Mouse (Mus musculus): ENCODE results near the gene Insyn1. TPM values are rescaled to one million over a fixed set of nuclear protein-coding genes. Genes with fewer than 3 reads are reported as not detected.

Gene Insyn1
- 100 to 1,000 TPM; 126 to 133 TPM for total RNA-seq (2021)

DNA sequence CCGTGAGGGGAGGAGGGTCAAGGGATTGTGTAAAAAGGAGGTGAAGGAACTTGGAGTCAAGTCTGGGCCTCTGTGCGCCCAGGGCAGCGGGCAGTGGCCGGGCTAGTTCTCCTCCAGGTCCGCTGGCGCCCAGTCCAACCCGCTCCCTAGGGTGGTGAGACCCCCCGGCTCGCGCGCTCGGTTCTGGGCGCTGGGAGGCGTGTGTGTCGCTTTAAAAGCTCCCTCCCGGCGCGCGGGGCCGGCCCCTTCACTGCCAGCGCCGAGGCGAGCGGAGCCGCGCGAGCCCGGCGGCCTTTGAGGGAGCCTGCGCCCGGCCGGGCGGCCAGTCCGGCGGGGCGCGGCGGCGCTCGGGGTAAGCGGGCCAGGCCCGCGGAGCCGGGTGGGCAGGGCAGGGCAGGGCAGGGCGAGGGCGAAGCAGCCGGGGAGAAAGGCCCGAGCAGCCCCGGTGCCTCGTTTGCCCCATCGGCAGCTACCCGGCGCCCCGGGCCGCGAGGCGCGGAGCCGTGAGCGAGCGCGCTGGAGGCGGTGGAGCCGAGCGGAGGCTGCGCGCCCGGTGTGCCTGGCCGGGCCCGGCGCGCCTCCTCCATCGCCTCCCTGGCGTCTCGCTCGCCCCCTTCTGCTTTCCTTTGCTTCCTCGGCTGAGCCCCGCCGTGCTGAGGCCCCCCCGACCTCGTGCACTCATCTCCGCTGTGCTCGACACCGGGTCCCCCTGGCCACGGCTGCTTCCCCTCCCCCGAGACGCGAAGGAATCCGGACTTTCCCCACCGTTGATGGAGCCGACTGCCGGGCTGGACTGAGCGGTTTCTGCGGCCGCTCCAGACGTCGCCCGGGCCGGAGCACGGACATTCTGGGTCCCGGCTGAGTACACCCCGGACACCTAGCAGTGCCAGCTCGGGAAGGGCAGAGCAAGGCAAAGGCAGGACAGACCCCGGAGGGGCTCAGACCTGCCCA lies at the start of gene Insyn1:
Insyn1 (plus strand) TSS at position 753 of the 951 bp plus-strand sequence.
- intact Hi-C loops (cut with DNase I) = loop anchor here (5.0 kb wide), 2 partner anchors 46 to 156 kb away; no protein-coding TSS in a partner anchor
- DNase-seq (ENCODE audit: extremely low spot score in 1 of 2, low spot score in 2 of 2) = peak; percentile 36 to 79

DNA sequence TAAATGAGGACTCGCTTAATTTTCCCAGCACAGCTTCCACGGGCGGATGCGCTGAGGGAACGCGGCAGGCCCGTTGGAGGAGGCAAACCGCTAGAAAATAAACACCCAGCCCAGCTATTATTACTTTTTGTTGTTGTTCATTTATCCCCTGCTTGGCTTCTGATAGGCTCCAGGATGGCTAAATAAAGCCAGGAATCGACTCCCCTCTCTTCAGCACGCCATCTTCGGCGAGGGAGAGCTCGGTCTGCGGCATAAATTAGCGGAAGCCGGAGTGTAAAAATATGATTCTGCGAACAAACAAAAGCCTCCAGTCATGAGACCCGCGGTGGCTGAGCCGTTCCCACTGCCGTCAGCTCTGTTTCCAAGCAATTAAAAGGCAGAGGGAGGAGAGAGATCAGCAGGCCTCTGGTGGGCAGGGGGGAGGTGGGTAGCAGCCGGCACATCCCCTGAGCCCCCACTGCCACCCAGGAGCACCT lies 49.4 kb upstream of the Insyn1 start:
- DNase-seq (ENCODE audit: extremely low spot score in 1 of 2, low spot score in 2 of 2) = peak; percentile 43 to 54
- intact Hi-C loops (cut with DNase I) = no loop called here

DNA sequence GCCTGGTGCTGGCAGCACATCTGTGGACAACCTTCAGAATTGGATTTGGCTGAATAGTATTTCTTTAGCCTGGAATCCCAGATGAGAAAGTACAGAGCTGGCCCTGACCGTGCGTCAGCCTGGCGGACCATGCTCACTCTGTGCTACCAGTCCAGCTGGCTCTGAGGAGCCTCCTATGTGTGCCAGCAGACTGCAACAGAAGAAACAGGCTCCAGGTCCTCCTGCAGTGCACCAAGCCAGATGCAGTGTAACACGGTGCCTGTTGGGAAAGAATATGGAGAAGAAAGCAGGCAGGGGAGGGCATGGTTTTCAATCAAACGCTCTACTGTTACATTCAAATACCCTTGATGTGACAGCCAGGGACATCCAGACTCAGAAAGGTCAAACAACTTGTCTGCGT lies 48.3 kb upstream of the Insyn1 start:
- intact Hi-C loops (cut with DNase I) = loop anchor here (5.0 kb wide), 1 partner anchor 47 kb away; the partner anchor contains the start of gene Insyn1
- peak in 1 of 2 experiments; percentile 62 for DNase-seq (ENCODE audit: extremely low spot score in 1 of 2, low spot score in 2 of 2)

DNA sequence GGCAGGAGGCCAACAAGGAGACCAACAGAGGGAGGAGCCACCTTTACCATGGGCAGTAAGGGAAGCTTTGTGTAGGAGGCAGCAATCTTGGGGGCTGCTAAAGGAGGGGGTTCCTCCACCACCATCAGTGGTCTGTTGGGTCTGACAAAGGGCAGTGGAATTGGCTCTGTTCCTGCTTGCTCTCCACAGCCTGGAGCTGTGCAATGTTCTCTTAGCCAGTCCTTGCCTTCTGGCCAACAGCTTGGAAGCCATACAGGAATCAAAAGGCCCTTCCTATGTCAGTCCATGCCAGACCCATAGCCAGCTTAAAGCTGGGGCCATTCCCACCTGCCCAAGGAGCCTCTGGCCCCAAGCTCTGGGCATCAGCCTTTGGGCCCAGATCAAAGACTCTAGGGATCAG lies 47.8 kb upstream of the Insyn1 start:
- DNase-seq (ENCODE audit: extremely low spot score in 1 of 2, low spot score in 2 of 2) = no peak
- intact Hi-C loops (cut with DNase I) = loop anchor here (5.0 kb wide), 1 partner anchor 47 kb away; the partner anchor contains the start of gene Insyn1

DNA sequence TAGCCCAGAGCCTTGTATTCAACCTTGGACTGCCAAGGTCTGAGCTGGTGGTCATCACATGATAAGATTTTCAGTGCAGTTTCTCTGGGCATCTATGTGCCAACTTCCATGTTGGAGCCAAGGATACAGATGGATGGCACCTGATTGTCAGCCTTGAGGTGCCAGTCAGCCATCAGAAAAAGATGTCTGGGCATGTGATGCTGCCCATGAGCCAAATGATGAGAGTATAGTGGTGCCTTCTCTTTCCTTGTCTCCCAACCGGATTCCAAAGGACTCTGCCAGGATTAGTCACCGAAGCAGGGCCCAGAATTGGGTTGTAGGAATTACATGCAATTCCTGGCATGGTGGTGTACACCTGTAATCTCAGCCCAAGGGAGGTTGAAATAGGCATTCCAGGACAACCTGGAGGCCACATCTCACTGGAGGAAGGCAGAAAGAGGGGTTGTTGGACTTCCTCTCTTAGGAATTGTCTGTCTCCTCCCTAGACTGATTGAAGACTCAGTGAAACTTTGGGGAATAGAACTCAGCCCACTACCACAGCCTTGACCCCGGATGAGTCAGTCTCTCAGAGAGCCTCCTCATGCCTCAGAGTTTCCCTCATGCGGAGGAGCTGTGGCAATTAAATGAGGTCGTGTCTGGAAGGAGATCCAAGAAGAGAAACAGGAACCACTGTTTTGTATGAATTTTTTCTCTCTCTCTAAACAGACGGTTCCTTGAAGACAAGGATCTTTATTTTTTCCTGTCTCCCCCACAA lies 46.9 kb upstream of the Insyn1 start:
- no peak for DNase-seq (ENCODE audit: extremely low spot score in 1 of 2, low spot score in 2 of 2)

DNA sequence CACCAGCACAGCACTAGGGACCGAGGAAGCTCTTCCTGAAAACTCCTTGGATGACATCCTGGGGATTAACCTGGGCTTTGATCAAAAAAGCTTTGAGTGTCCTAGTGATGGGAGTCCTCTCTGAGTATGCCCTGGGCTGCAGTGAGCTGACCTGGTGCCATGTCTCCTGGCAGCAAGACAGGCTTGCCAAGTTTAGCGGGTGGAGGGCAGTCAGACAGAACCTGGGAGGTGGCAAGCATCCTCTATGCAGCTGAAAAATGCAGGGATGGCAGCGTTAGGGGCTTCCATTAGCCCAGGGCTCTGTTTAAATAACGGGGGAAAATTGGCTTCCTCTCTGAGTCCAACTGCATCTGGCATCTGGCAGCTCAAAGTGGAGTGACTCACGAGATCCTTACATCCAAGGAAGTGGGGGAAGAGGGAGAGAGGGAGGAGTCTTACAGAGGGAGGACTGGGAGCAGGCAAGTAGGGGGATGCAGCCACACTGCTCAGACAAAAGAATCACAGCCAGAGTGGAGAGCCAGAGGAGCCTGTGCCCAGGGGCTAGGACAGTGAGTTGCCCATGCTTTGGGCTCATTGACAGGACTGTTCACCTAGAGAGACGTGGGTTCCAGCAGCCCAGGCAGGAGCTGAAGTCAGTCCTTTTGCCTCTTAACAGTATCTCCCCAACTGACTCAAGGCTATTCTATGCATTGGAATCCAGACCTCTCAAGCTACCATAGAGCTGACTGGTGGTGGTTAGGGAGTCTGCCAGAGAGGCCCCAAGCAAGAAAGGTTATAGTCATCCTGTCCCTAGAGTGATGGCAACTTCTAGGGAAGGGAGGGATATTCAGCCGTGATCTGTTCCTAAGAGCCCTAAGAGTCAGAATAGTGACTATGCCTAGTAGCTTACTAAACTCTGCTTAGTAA lies 46.0 kb upstream of the Insyn1 start:
- no peak for DNase-seq (ENCODE audit: extremely low spot score in 1 of 2, low spot score in 2 of 2)
- intact Hi-C loops (cut with DNase I) = loop anchor here (5.0 kb wide), 1 partner anchor 45 kb away; the partner anchor contains the start of gene Insyn1

More for the DNA sequence above, 46.9 kb upstream of the Insyn1 start:
- intact Hi-C loops (cut with DNase I) = loop anchor here (5.0 kb wide), 1 partner anchor 46 kb away; the partner anchor contains the start of gene Insyn1

DNA sequence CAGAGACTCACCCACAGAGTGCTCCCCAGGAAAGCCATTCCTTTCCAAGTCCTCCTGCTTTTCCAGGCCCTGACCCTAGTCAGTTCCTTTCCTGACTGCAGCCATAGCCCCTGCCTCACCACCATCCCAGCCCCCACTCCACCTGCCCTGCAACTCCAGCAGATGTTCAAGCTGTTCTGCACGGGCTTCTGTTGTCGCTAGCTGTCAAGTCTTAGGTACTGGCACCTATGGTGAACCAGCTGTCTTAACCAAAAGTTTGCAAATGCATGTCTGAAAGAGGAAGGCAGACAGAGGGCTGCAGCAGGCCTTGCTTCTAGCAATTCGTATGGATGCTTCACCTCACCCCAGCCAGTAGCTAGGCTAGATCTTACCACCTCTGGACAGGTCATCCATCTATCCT lies 45.3 kb upstream of the Insyn1 start:
- intact Hi-C loops (cut with DNase I) = loop anchor here (5.0 kb wide), 1 partner anchor 44 kb away; the partner anchor contains the start of gene Insyn1
- DNase-seq (ENCODE audit: extremely low spot score in 1 of 2, low spot score in 2 of 2) = no peak

DNA sequence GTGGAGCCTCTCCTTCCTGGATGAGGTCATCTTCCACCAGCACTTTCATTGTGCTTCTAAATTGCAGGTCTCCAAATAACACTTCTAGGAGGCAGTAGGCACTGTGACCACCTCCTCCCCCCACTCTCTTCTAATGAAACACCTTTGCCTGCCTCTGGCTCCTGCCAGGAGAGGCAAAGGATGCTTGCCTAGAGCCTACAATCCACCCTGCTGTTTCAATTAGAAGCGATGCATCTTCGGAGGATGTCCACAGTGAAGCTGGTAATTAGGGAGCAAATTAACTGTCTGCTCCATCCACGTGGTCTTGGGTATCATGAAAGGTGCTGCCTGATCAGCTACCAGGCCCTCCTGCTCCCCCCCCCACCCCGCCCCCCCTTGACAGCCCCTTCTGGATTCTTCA lies 41.6 kb upstream of the Insyn1 start:
- intact Hi-C loops (cut with DNase I) = no loop called here
- no peak for DNase-seq (ENCODE audit: extremely low spot score in 1 of 2, low spot score in 2 of 2)

DNA sequence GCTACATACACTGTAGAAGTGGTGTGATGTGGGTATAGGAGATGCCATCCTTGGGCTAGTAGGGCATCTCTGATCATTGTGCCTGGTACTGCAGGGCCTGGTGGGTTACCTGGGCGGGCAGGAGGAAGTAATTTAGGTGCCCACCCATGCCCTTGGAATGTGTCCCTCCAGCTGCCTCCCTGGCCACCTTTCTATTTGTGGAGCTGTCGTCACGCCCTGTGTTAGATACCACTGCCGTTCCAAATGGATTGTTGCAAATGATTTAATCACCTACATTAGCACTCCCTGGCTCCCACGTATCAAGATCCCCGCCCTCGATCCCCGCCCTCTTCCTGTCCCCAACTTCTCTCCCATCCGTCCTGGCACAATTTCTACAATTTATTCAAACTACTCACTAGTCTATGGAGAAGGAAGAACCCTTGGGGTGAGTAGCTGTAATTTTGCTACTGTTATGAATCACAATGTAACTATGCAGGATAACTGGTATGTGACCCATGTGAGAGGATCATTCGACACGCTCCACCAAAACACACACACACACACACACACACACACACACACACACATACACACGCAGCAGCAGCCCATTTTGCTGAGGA lies 40.3 kb upstream of the Insyn1 start:
- DNase-seq (ENCODE audit: extremely low spot score in 1 of 2, low spot score in 2 of 2) = no peak
- intact Hi-C loops (cut with DNase I) = no loop called here

DNA sequence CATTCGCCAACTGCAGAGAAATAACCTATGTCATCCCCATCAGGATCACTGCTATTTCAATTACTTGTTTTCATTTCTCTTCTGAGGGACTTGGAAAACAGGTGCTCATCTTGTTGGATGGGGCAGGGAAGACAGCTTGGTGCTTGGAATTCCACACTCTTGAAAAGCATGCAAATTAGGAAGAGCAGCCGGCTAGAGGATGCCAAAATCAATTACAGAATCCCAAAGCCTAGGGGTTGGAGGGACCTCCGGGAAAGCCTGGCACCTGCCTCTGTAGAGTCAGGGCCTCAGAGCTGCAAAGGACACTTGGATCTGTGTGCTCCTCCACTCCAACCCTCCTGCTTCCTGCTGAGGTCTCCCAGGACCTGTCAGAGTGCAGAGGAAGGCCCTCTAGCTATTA lies 38.9 kb upstream of the Insyn1 start:
- DNase-seq (ENCODE audit: extremely low spot score in 1 of 2, low spot score in 2 of 2) = no peak
- intact Hi-C loops (cut with DNase I) = no loop called here

DNA sequence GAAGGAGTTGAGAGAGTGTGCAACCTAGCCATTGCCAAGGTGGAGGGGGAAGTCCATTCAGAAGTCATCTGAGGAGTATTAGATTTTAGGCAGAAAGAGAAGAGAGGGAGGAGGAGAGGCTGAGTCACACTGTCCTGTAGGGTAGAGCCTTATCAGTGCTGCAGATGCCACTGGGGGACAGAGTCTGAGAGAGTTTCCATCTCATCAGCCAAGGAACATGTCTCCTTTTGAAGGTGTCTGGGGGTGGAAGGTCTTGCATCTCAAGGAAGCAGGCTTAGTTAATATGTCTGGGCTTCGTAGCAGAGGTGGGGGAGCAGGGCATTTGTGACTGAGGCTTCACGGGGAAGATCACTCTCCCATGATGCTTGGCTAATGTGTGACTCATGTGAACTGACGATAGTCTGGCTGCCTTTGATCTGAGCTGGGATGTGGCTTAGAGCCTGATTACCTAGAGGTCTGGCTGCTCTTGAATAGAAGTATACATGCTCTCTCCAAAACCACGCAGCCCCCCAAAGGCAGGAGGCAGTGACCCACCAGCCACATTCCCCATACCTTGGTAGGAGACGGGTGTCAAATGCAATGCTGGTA lies 34.5 kb upstream of the Insyn1 start:
- no peak for DNase-seq (ENCODE audit: extremely low spot score in 1 of 2, low spot score in 2 of 2)
- intact Hi-C loops (cut with DNase I) = no loop called here

DNA sequence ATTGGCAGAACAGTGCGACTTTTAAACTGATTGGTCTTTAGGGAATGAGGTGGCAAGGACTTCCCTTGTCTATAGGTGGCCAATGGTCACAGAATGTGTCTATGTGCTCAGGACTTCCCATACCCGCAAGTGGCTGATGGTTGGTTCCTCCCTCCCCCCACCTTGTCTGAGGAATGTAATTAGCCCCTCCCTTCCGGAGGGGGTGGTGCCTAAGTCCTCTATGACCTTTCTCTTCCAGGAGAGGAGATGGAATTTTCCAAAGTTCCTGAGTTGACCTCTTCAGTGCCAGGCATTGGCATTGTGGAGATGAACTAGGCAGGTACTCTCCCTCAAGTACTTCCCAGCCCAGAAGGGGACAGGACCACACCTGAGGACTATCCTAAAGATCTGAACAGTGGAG lies 33.5 kb upstream of the Insyn1 start:
- no peak for DNase-seq (ENCODE audit: extremely low spot score in 1 of 2, low spot score in 2 of 2)
- intact Hi-C loops (cut with DNase I) = no loop called here

DNA sequence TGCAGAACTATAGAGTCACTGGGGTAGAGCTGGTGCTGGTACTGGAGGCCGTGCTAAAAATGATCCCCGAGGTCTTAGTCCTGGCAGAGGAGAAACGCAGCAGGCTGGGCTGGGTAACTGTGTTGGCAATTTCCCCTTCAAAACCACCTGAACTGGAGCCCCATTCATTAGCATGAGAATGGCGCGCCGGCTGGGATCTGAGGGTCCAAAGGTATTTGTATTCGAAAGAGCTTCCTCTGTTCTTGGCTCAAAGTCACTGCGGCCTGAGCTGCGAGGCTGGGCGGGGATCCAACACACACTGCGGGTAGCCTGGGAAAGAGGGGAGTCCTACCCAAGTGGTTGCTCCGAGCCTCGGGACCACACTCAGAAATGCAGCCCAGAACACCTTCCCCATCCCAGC lies 32.6 kb upstream of the Insyn1 start:
- peak; percentile 70 to 83 for DNase-seq (ENCODE audit: extremely low spot score in 1 of 2, low spot score in 2 of 2)

DNA sequence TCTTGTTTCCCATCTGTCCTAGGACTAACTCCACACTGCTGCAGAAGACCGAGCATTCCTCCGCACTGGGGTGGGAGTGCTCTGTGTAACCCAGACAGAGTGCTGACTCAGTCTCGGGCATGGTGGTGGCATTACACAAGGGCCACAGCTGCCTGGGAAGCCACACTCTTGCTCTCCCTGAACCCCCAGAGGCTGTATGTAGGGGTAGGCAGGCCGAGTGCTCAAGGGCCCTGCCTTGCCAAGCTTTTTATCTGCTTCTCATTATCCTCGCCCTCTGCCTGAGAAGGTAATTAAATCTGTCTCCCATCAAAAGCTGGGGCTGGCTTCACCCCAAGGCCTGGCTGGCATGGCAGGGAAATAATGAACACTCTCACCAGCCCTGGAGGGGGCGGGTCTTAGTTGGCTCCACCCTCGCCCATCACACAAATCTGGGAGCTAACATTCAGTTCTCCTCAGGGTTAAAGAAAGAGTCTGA lies 30.9 kb upstream of the Insyn1 start:
- DNase-seq (ENCODE audit: extremely low spot score in 1 of 2, low spot score in 2 of 2) = peak; percentile 46 to 61

More for the DNA sequence above, 32.6 kb upstream of the Insyn1 start:
- intact Hi-C loops (cut with DNase I) = no loop called here

DNA sequence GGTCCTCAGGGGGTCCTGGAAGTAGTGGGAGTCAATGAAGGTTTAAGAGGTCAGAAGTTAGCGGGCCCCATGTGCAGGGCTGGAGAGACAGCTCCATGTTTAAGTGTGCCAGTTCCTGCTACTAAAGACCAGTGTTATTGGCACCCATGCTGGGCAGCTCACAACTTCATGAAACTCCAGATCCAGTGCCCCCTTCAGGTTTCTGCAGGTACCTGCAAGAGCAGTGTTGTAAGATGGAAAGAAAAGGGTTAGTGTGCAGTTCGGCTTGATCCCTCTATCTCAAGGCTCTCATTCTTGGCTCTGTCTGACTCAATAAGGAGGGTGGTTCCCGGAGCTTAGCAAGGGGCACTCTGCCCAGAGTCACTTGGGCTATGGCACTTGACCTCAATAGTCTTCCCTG lies 30.1 kb upstream of the Insyn1 start:
- DNase-seq (ENCODE audit: extremely low spot score in 1 of 2, low spot score in 2 of 2) = no peak
- intact Hi-C loops (cut with DNase I) = no loop called here

More for the DNA sequence above, 30.9 kb upstream of the Insyn1 start:
- intact Hi-C loops (cut with DNase I) = no loop called here

DNA sequence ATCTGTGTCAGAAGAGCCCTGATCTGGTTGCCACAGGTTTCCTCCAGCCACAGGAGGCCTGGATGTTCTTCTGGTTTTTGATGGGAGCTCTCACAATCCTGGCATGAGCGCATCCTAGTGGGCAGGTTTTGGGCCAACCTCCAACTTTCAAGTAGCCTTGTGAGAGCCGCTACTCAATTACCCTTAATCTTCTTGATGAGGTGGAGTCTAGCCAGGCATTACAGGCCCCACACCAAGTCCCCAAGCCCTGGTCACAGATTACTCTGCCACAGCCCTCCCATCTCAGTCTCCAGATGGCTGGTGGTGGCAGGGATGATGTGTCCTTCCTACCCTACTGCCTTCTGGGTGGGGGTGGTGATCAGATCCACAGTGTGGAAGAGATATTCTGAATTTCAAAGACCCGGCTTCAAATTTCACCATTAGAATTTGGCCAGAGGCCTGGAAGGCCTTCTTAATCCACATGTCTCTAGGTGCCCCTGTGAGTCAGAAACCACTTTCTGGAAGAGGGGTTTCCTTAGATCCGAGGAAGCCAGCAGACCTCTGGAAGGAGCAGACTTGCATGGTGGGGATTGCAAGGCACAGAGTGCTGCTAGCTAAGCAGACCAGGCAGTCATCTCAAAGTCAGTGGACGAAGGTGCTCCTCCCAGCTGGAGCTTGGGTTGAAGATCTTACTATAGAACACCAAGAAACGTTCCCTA lies 29.4 kb upstream of the Insyn1 start:
- intact Hi-C loops (cut with DNase I) = no loop called here
- no peak for DNase-seq (ENCODE audit: extremely low spot score in 1 of 2, low spot score in 2 of 2)

All from left cerebral cortex, postnatal 10 days (tissue).